Mouse (Mus musculus) layer of hippocampus, adult 18-20 months (tissue): ENCODE measurements around the gene Tyrobp. TPM values are rescaled to one million over a fixed set of nuclear protein-coding genes. Genes with fewer than 3 reads are reported as not detected.

ENCODE experiments used
- DNase-seq, 2 experiments: peaks; one replicate each; pipeline ENCODE4 v3.0.0; 2022; ENCODE audit warnings: low spot score in 2 of 2
- total RNA-seq, 2 experiments: library from RNA; stranded (reverse); gene quantifications; 2 replicates each; pipeline ENCODE4 v1.2.3; 2021

The Tyrobp gene
- total RNA-seq, 2 experiments from 2014 or later: 29.7 to 34.3 TPM

- no peak for DNase-seq
These were observed 45.9 kb downstream of the Tyrobp start for GRCm38 (mm10) chr7:30459484-30459883.

DNA sequence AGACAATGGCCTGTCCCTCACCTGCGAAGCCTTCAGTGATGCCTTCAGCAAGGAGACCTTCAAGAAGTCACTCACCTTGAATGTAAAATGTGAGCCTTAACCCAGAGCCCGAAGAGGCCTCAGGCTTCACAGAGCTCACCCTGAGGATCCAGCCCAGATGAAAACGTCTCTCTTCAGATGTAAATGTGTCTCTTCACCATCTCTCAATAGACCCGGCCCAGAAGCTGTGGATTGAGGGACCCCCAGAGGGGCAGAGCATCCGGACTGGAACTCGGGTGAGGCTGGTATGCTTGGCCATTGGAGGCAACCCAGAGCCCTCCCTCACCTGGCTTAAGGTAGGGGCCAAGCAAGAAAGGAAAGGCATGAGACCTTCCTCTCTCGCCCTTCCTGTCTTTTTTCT is 50.0 kb downstream of the Tyrobp start:
- DNase-seq: no peak

GRCm38 (mm10) chr7:30463996-30464395 is 50.4 kb downstream of the Tyrobp start:
- no peak for DNase-seq

- DNase-seq: no peak
These were observed 51.3 kb downstream of the Tyrobp start for GRCm38 (mm10) chr7:30464816-30465300.

Other genes with a start within 250 kb of the Tyrobp start
- gene Zfp146, start 244.0 kb upstream of the Tyrobp start, total RNA-seq: 10 to 100 TPM; 48.3 to 53.7 TPM
- gene Cox7a1, start 229.6 kb upstream of the Tyrobp start, total RNA-seq: 1 to 10 TPM; 3.1 to 4.6 TPM
- 100 to 1,000 TPM; 205 to 227 TPM for gene Capns1, start 214.9 kb upstream of the Tyrobp start, total RNA-seq
- 10 to 100 TPM; 55.1 to 59.8 TPM for gene Polr2i, start 181.8 kb upstream of the Tyrobp start, total RNA-seq
- gene Tbcb, start 181.5 kb upstream of the Tyrobp start, total RNA-seq: 100 to 1,000 TPM; 128 to 131 TPM
- gene Ovol3, start 178.0 kb upstream of the Tyrobp start, total RNA-seq: not detected
- gene Thap8, start 133.7 kb upstream of the Tyrobp start, total RNA-seq: under 1 TPM in 1 of 2 experiments, not detected in 1; 0.33 TPM
- 1 to 10 TPM in 1 of 2 experiments, under 1 TPM in 1; 0.77 to 1.6 TPM for gene Wdr62, start 133.3 kb upstream of the Tyrobp start, total RNA-seq
- 100 to 1,000 TPM; 461 to 466 TPM for gene Clip3, start 122.0 kb upstream of the Tyrobp start, total RNA-seq
- 10 to 100 TPM; 55.2 to 63.0 TPM for gene Alkbh6, start 105.0 kb upstream of the Tyrobp start, total RNA-seq
- 10 to 100 TPM; 10.5 to 10.9 TPM for gene Syne4, start 99.0 kb upstream of the Tyrobp start, total RNA-seq
- under 1 TPM; 0.30 to 0.43 TPM for gene E130208F15Rik, start 92.0 kb upstream of the Tyrobp start, total RNA-seq
- 1 to 10 TPM; 6.3 to 6.6 TPM for gene Sdhaf1, start 89.9 kb upstream of the Tyrobp start, total RNA-seq
- 10 to 100 TPM; 29.9 to 32.6 TPM for gene Lrfn3, start 51.0 kb upstream of the Tyrobp start, total RNA-seq
- gene Hcst, start 6.1 kb downstream of the Tyrobp start, total RNA-seq: under 1 TPM in 1 of 2 experiments, not detected in 1; 0.99 TPM
- gene Nfkbid, start 8.0 kb downstream of the Tyrobp start, total RNA-seq: 1 to 10 TPM; 3.0 to 4.2 TPM
- gene Aplp1, start 31.8 kb downstream of the Tyrobp start, total RNA-seq: 1,000 to 10,000 TPM; 1,425 to 1,440 TPM
- 10 to 100 TPM; 11.9 to 17.4 TPM for gene Kirrel2, start 43.9 kb downstream of the Tyrobp start, total RNA-seq
- 1 to 10 TPM in 1 of 2 experiments, under 1 TPM in 1; 0.96 to 1.8 TPM for gene Nphs1, start 44.6 kb downstream of the Tyrobp start, total RNA-seq
- not detected for gene Prodh2, start 79.9 kb downstream of the Tyrobp start, total RNA-seq
- gene Arhgap33, start 121.3 kb downstream of the Tyrobp start, total RNA-seq: 100 to 1,000 TPM in 1 of 2 experiments, 10 to 100 TPM in 1; 97.4 to 108 TPM
- 1 to 10 TPM; 2.6 to 2.9 TPM for gene Hspb6, start 138.4 kb downstream of the Tyrobp start, total RNA-seq
- 1 to 10 TPM; 4.4 to 5.2 TPM for gene Proser3, start 138.5 kb downstream of the Tyrobp start, total RNA-seq
- gene Lin37, start 146.1 kb downstream of the Tyrobp start, total RNA-seq: 10 to 100 TPM; 40.8 to 43.2 TPM
- 10 to 100 TPM; 74.6 to 75.2 TPM for gene U2af1l4, start 149.5 kb downstream of the Tyrobp start, total RNA-seq
- 1 to 10 TPM; 9.1 to 9.2 TPM for gene Gm49396, start 149.6 kb downstream of the Tyrobp start, total RNA-seq
- 10 to 100 TPM; 89.3 to 91.7 TPM for gene Psenen, start 149.9 kb downstream of the Tyrobp start, total RNA-seq
- 1 to 10 TPM; 4.9 to 6.4 TPM for gene Igflr1, start 151.7 kb downstream of the Tyrobp start, total RNA-seq
- 10 to 100 TPM; 45.3 to 47.8 TPM for gene Kmt2b, start 175.0 kb downstream of the Tyrobp start, total RNA-seq
- gene Zbtb32, start 185.1 kb downstream of the Tyrobp start, total RNA-seq: not detected
- gene Upk1a, start 199.1 kb downstream of the Tyrobp start, total RNA-seq: under 1 TPM; 0.38 to 0.45 TPM
- gene Cox6b1, start 212.4 kb downstream of the Tyrobp start, total RNA-seq: 100 to 1,000 TPM; 599 to 606 TPM
- not detected for gene Etv2, start 222.1 kb downstream of the Tyrobp start, total RNA-seq
- gene Rbm42, start 236.6 kb downstream of the Tyrobp start, total RNA-seq: 10 to 100 TPM; 79.0 to 82.6 TPM